Mouse (Mus musculus): ENCODE measurements around the gene Timm13. TPM values are rescaled to one million over a fixed set of nuclear protein-coding genes. Genes with fewer than 3 reads are reported as not detected.
A peak's percentile ranks its signal among the peaks of the same experiment; 100 is the strongest.

Timm13 gene
- polyA plus RNA-seq, 1 experiment, result 135 TPM

DNA sequence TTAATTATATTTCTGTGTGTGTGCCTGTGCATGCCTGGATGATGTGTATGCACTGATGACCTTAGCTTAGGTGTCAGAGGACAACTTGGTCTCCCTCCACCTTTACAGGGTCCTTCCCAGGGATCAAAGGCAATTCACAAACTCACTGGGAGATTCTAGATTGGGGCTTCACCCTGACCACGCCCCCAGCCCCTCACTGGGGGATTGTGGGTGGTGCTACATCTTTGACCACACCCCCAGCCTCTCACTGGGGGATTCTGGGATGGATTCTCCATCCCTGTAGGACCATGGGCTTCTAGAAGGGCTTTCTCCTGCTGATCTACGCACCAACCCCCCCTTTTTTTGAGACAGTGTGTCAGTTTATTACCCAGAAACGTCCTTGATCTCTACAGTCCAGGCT is 24.7 kb upstream of the Timm13 start:
- no peaks in the 10 kb centered on the region for H3K9me3 ChIP-seq (replicated peaks; ENCODE audit: control insufficient read depth, insufficient read depth, low read length, poor library complexity, severe bottlenecking)
- H3K27me3 ChIP-seq (ENCODE audit: control insufficient read depth, insufficient read depth, low read length, poor library complexity, severe bottlenecking), result no peaks in the 10 kb centered on the region
- H3K9ac ChIP-seq (ENCODE audit: low read depth, poor library complexity, severe bottlenecking), result no peak overlapping the region
- TF ChIP-seq CTCF (IDR thresholded peaks at IDR 0.05; ENCODE audit: low read depth, low read length), result no peak
- TF ChIP-seq EP300 (IDR thresholded peaks at IDR 0.05; ENCODE audit: insufficient read depth, low read depth, low read length), result no peak
- no peak for TF ChIP-seq POLR2A (IDR thresholded peaks at IDR 0.05; ENCODE audit: insufficient read depth, low read length)
- H3K36me3 ChIP-seq (ENCODE audit: control insufficient read depth, insufficient read depth, low read length, poor library complexity, severe bottlenecking), result no peaks in the 10 kb centered on the region
- H3K4me1 ChIP-seq (ENCODE audit: control insufficient read depth, insufficient read depth, low read length), result no peaks in the 10 kb centered on the region
- no peak overlapping the region for H3K4me3 ChIP-seq (ENCODE audit: low read depth, low read length)
- H3K27ac ChIP-seq (ENCODE audit: insufficient read depth, low read length), result no peak overlapping the region

DNA sequence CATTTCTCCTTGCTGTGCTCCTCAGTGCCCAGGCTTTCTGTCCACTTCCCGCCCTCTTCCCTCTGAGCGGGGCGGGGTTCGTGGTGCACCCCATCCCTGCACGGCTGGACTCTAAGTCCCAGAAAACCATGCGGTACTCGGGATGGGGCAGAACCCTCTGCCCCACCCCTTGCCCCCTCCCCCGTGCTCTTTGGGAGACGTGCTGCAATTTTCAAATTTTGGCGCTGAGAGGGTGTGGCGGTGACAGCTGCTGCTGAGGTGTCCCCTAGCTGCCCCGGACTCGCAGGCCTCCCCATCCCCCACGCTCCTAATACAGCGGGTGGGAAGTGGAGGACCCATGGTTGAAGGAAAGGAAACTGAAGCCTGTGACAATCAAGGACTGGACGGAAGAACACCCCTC is 21.2 kb upstream of the Timm13 start:
- H3K36me3 ChIP-seq (ENCODE audit: control insufficient read depth, insufficient read depth, low read length, poor library complexity, severe bottlenecking), result no peaks in the 10 kb centered on the region
- no peaks in the 10 kb centered on the region for H3K9me3 ChIP-seq (replicated peaks; ENCODE audit: control insufficient read depth, insufficient read depth, low read length, poor library complexity, severe bottlenecking)
- peak overlapping the region; percentile 31 for H3K4me3 ChIP-seq (ENCODE audit: low read depth, low read length)
- no peaks in the 10 kb centered on the region for H3K4me1 ChIP-seq (ENCODE audit: control insufficient read depth, insufficient read depth, low read length)
- no peak overlapping the region for H3K27ac ChIP-seq (ENCODE audit: insufficient read depth, low read length)
- no peak for TF ChIP-seq POLR2A (IDR thresholded peaks at IDR 0.05; ENCODE audit: insufficient read depth, low read length)
- TF ChIP-seq CTCF (IDR thresholded peaks at IDR 0.05; ENCODE audit: low read depth, low read length), result no peak
- no peak for TF ChIP-seq EP300 (IDR thresholded peaks at IDR 0.05; ENCODE audit: insufficient read depth, low read depth, low read length)
- H3K9ac ChIP-seq (ENCODE audit: low read depth, poor library complexity, severe bottlenecking), result 0 out of 2 replicates have a peak overlapping the region, but pooled peaks have one; percentile 4
- H3K27me3 ChIP-seq (ENCODE audit: control insufficient read depth, insufficient read depth, low read length, poor library complexity, severe bottlenecking), result no peaks in the 10 kb centered on the region

DNA sequence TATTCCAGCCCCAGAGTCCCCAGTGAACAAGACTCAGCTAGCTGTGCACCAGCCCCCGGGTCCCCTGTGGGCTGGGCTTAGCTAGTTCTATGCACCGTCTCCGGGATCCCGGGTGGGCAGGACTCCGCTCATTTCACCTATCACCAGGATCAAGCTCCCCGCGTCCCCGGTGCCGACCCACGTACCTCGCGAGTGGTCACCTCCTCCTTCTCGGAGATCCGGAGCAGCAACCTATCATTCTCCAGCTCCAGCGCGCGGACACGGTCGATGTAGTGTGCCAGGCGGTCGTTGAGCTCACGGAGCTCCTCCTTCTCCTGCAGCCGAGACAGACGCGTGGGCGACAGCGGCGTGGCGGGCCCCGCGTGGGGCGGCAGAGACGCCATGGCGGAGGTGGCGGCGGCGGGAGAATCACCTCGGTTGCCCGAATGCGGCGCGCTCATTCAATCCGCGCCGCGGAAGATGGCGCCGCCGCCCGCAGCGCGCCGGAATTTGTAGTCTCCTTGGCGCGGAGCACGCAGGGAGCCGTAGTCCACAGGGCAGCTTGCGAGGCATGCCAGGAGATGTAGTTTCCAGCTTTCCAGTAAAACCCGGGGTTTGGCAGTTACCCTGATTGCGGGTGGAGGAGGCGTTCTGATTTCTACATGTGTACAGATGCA is 17.1 kb upstream of the Timm13 start, which contains the start of gene Lmnb2:
Lmnb2 (minus strand) TSS at position 467 of the 656 bp plus-strand sequence.
- no peak within 1 kb of the TSS for H3K27ac ChIP-seq (ENCODE audit: insufficient read depth, low read length)
- peak within 1 kb of the TSS; percentile 96 for H3K4me3 ChIP-seq (ENCODE audit: low read depth, low read length)
- no peaks in the 10 kb centered on the region for H3K4me1 ChIP-seq (ENCODE audit: control insufficient read depth, insufficient read depth, low read length)
- TF ChIP-seq CTCF (IDR thresholded peaks at IDR 0.05; ENCODE audit: low read depth, low read length) (no peak), POLR2A (IDR thresholded peaks at IDR 0.05; ENCODE audit: insufficient read depth, low read length) (no peak), EP300 (IDR thresholded peaks at IDR 0.05; ENCODE audit: insufficient read depth, low read depth, low read length) (no peak)
- H3K27me3 ChIP-seq (ENCODE audit: control insufficient read depth, insufficient read depth, low read length, poor library complexity, severe bottlenecking), result no peaks in the 10 kb centered on the region
- H3K36me3 ChIP-seq (ENCODE audit: control insufficient read depth, insufficient read depth, low read length, poor library complexity, severe bottlenecking), result 0 out of 2 replicates have a peak, but pooled peaks cover 3% of the 10 kb centered on the region
- H3K9ac ChIP-seq (ENCODE audit: low read depth, poor library complexity, severe bottlenecking), result peak within 1 kb of the TSS; percentile 63
- H3K9me3 ChIP-seq (replicated peaks; ENCODE audit: control insufficient read depth, insufficient read depth, low read length, poor library complexity, severe bottlenecking), result no peaks in the 10 kb centered on the region

DNA sequence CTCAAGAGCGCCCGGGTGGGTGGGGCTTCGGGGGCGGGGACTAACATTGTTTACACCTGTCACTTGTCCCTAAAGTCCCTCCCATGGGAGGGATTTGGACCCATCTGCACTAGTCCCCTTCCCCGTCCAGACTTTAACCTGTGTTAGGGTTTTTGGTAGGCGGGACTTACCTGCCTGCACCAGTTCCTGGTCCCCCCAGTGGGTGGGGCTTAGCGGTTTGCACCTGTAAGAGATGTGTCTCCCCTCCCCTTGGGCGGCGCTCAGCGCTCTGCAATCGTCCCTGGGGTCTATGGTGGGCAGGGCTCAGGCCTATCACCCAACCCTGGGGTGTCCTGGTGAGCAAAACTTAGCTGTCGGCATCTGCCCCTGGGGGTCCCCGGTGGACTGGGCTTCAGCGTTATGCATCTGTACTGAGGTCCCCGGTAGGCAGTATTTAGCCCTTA is 16.6 kb upstream of the Timm13 start:
- Histone ChIP-seq H3K36me3 (ENCODE audit: control insufficient read depth, insufficient read depth, low read length, poor library complexity, severe bottlenecking) (0 out of 2 replicates have a peak, but pooled peaks cover 3% of the 10 kb centered on the region), H3K27me3 (ENCODE audit: control insufficient read depth, insufficient read depth, low read length, poor library complexity, severe bottlenecking) (no peaks in the 10 kb centered on the region), H3K9ac (ENCODE audit: low read depth, poor library complexity, severe bottlenecking) (peak overlapping the region; percentile 63), H3K4me3 (ENCODE audit: low read depth, low read length) (peak overlapping the region; percentile 96), H3K9me3 (replicated peaks; ENCODE audit: control insufficient read depth, insufficient read depth, low read length, poor library complexity, severe bottlenecking) (no peaks in the 10 kb centered on the region), H3K27ac (ENCODE audit: insufficient read depth, low read length) (no peak overlapping the region), H3K4me1 (ENCODE audit: control insufficient read depth, insufficient read depth, low read length) (no peaks in the 10 kb centered on the region)
- no peak for TF ChIP-seq POLR2A (IDR thresholded peaks at IDR 0.05; ENCODE audit: insufficient read depth, low read length)
- TF ChIP-seq CTCF (IDR thresholded peaks at IDR 0.05; ENCODE audit: low read depth, low read length), result no peak
- TF ChIP-seq EP300 (IDR thresholded peaks at IDR 0.05; ENCODE audit: insufficient read depth, low read depth, low read length), result no peak

DNA sequence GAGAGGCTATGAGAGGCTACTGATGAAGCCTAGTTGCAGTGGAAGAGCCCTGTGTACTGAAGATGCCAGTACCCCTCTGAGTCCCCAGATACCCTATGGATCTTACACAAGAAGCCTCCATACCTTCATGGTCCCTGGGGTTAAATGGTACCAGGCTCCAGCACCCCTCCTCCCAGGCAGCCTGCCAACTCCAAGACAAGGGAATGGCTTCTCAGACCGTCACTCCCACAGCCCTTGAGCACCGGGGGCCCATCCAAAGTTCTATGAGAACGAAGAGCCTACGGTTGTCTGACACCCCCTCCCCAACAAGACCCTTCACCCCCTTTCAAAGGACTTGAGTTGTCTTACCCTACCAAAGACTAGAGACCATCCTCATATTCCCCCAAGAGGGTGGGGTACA is 15.0 kb upstream of the Timm13 start:
- Histone ChIP-seq H3K9me3 (replicated peaks; ENCODE audit: control insufficient read depth, insufficient read depth, low read length, poor library complexity, severe bottlenecking) (no peaks in the 10 kb centered on the region), H3K4me1 (ENCODE audit: control insufficient read depth, insufficient read depth, low read length) (no peaks in the 10 kb centered on the region), H3K36me3 (ENCODE audit: control insufficient read depth, insufficient read depth, low read length, poor library complexity, severe bottlenecking) (0 out of 2 replicates have a peak, but pooled peaks cover 3% of the 10 kb centered on the region), H3K9ac (ENCODE audit: low read depth, poor library complexity, severe bottlenecking) (no peak overlapping the region), H3K4me3 (ENCODE audit: low read depth, low read length) (no peak overlapping the region), H3K27me3 (ENCODE audit: control insufficient read depth, insufficient read depth, low read length, poor library complexity, severe bottlenecking) (no peaks in the 10 kb centered on the region), H3K27ac (ENCODE audit: insufficient read depth, low read length) (no peak overlapping the region)
- TF ChIP-seq EP300 (IDR thresholded peaks at IDR 0.05; ENCODE audit: insufficient read depth, low read depth, low read length), result no peak
- no peak for TF ChIP-seq POLR2A (IDR thresholded peaks at IDR 0.05; ENCODE audit: insufficient read depth, low read length)
- TF ChIP-seq CTCF (IDR thresholded peaks at IDR 0.05; ENCODE audit: low read depth, low read length), result no peak

DNA sequence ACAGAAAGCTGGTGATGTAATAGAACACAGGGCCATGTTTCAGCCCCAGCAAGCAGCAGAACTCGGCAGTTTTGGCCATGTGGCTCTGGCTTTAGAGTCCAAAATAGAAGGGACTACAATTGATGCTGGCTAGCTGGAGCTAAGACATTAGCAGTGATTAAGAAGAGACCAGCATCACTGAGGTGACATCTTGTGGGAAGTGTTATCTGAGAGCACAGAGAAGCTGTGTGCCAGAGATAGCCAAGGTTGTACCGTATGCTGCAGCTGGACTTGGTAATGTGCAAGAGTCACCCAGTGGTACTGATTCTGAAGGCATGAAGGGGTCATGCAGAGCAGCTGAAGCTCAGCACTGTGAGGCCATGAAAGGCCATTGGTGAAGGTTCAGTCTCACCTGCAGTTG is 14.5 kb upstream of the Timm13 start:
- H3K9ac ChIP-seq (ENCODE audit: low read depth, poor library complexity, severe bottlenecking), result no peak overlapping the region
- TF ChIP-seq CTCF (IDR thresholded peaks at IDR 0.05; ENCODE audit: low read depth, low read length), result no peak
- no peak for TF ChIP-seq POLR2A (IDR thresholded peaks at IDR 0.05; ENCODE audit: insufficient read depth, low read length)
- no peak for TF ChIP-seq EP300 (IDR thresholded peaks at IDR 0.05; ENCODE audit: insufficient read depth, low read depth, low read length)
- H3K27me3 ChIP-seq (ENCODE audit: control insufficient read depth, insufficient read depth, low read length, poor library complexity, severe bottlenecking), result no peaks in the 10 kb centered on the region
- H3K27ac ChIP-seq (ENCODE audit: insufficient read depth, low read length), result no peak overlapping the region
- H3K4me1 ChIP-seq (ENCODE audit: control insufficient read depth, insufficient read depth, low read length), result no peaks in the 10 kb centered on the region
- H3K4me3 ChIP-seq (ENCODE audit: low read depth, low read length), result no peak overlapping the region
- 0 out of 2 replicates have a peak, but pooled peaks cover 3% of the 10 kb centered on the region for H3K36me3 ChIP-seq (ENCODE audit: control insufficient read depth, insufficient read depth, low read length, poor library complexity, severe bottlenecking)
- H3K9me3 ChIP-seq (replicated peaks; ENCODE audit: control insufficient read depth, insufficient read depth, low read length, poor library complexity, severe bottlenecking), result no peaks in the 10 kb centered on the region

All from ES-Bruce4 (cell line).